Mouse (Mus musculus): Measurements from ENCODE around the gene Scrg1.
"Not testable (repeated sequence)": the region's sequence is repeated elsewhere in the genome, so short reads cannot be mapped to it uniquely, and the experiment has no call there.

Scrg1 gene

GRCm38 (mm10) chr8:57511316-57512118 lies 55.8 kb downstream of the Scrg1 start, which contains the start of gene Hmgb2:
TSS of gene Hmgb2 (plus strand) at chr8:57511907.
- DNase-seq: peak; percentile 100

DNA sequence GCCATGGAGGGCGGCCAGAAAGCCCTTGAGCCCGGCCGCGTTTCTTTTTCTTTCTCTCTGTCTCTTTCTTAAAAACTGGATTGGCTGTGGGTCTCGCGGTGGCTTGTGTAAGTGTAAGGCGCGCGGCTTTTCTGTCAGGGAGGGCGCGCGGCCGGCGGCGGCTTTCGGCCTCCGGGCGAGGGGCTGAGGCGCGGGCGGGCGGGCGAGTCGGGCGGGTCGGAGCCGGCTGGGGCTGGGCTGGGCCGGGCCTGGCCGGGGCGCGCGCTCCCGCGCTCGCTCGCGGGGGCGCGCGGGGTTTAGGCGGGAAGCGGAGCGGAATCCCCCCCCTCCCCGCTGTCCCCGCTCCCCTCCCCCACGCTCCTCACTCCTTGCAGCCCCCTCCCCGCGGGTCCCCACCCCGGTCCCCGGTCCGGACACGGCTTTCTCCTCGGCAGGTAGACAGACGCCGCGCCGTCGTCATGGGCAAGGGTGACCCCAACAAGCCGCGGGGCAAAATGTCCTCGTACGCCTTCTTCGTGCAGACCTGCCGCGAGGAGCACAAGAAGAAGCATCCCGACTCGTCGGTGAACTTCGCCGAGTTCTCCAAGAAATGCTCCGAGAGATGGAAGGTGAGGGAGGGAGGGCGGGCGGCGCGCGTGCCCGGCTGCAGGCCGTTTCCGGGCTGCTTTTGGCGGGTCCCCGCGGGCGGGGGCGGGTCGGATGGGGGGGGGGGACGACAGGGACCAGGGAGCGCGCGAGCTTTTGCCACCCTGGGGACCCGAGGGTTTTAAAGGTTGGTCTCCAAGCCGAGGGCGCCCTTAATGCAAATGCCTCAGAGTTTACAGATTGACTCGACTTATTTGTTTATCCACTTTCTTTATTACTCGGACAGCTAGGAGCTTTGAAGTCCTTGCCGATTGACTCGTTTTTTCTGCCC lies 56.7 kb downstream of the Scrg1 start:
- no peak for DNase-seq

- DNase-seq: not testable (repeated sequence)
These were observed 57.5 kb downstream of the Scrg1 start for GRCm38 (mm10) chr8:57513178-57513661.

DNA sequence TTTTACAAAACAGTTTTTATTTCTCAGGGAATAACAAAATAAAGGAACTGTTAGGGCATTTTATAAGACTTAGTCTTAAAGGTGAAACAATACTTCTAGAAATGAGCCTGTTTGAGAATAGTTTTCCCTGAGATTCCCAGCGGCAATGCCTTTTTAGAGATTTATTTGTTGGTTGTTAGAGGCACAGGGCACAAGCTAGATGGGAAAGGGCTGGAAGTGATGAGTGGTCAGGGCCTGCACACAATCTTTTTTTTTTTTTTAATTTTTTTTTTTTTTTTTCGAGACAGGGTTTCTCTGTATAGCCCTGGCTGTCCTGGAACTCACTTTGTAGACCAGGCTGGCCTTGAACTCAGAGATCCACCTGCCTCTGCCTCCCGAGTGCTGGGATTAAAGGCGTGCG lies 61.0 kb downstream of the Scrg1 start:
- DNase-seq: not testable (repeated sequence)

- no peak for DNase-seq
These were observed 62.0 kb downstream of the Scrg1 start for GRCm38 (mm10) chr8:57517723-57518122.

GRCm38 (mm10) chr8:57520186-57520786 lies 64.6 kb downstream of the Scrg1 start:
- DNase-seq: no peak

All from cerebellum, adult 8-10 months (tissue).